Mouse (Mus musculus) natural killer cell, adult 2 months (primary cell): ENCODE data around the gene Tlcd1.
"Not testable (repeated sequence)": the region's sequence is repeated elsewhere in the genome, so short reads cannot be mapped to it uniquely, and the experiment has no call there.

Experiments used
- DNase-seq, 2 experiments: peaks; one replicate each; pipeline ENCODE4 v3.0.0; 2022; ENCODE audit warnings: low spot score in 2 of 2

Tlcd1 gene

GRCm38 (mm10) chr11:78177437-78177836 lies 926 bp downstream of the Tlcd1 start:
- peak in 1 of 2 experiments; percentile 49 for DNase-seq

GRCm38 (mm10) chr11:78177903-78178858 lies 1.7 kb downstream of the Tlcd1 start:
- DNase-seq: peak; percentile 86 to 89

GRCm38 (mm10) chr11:78178859-78179437 lies 2.4 kb downstream of the Tlcd1 start:
- DNase-seq: no peak

GRCm38 (mm10) chr11:78179438-78179999 lies 3.0 kb downstream of the Tlcd1 start:
- no peak for DNase-seq

GRCm38 (mm10) chr11:78180081-78180761 lies 3.7 kb downstream of the Tlcd1 start:
- DNase-seq: no peak

GRCm38 (mm10) chr11:78181830-78182357 lies 5.4 kb downstream of the Tlcd1 start:
- no peak for DNase-seq

GRCm38 (mm10) chr11:78182450-78182849 lies 5.9 kb downstream of the Tlcd1 start:
- DNase-seq: no peak

- peak; percentile 72 to 78 for DNase-seq
Observed at GRCm38 (mm10) chr11:78182961-78183844, 6.7 kb downstream of the Tlcd1 start, which contains the start of gene Rpl23a. TSS of gene Rpl23a (minus strand) at chr11:78183584.

GRCm38 (mm10) chr11:78183884-78184514 lies 7.5 kb downstream of the Tlcd1 start:
- DNase-seq: no peak

- DNase-seq: not testable (repeated sequence)
Observed at GRCm38 (mm10) chr11:78184702-78185101, 8.2 kb downstream of the Tlcd1 start.

GRCm38 (mm10) chr11:78188331-78189233 lies 12.1 kb downstream of the Tlcd1 start, which contains the start of gene Rab34:
TSS of gene Rab34 (plus strand) at chr11:78188430.
- DNase-seq: peak in 1 of 2 experiments; percentile 14

GRCm38 (mm10) chr11:78189234-78190040 lies 12.9 kb downstream of the Tlcd1 start:
- no peak for DNase-seq

- no peak for DNase-seq
Observed at GRCm38 (mm10) chr11:78190041-78190440, 13.5 kb downstream of the Tlcd1 start.

GRCm38 (mm10) chr11:78193113-78193512 lies 16.6 kb downstream of the Tlcd1 start, which contains the start of gene Proca1:
TSS of gene Proca1 (plus strand) at chr11:78193392.
- no peak for DNase-seq

GRCm38 (mm10) chr11:78194411-78195100 lies 18.0 kb downstream of the Tlcd1 start:
- peak; percentile 57 to 71 for DNase-seq

GRCm38 (mm10) chr11:78195101-78195863 lies 18.8 kb downstream of the Tlcd1 start:
- DNase-seq: no peak

GRCm38 (mm10) chr11:78202372-78202771 lies 25.9 kb downstream of the Tlcd1 start:
- DNase-seq: no peak
